ENCODE assay signal across 8 mouse cellular contexts in genomic region chr3:102715066-102715584, GRCm38 (mm10). TPM values are rescaled to one million over a fixed set of nuclear protein-coding genes. Genes with fewer than 3 reads are reported as not detected.
DNase-seq lines count a peak whose midpoint lies in the region; ATAC-seq and TF ChIP-seq lines count a peak whose summit lies in the region.

No protein-coding gene starts in this region.

- H3K4me2 ChIP-seq in heart, embryonic 14.5 days (ENCODE audit: low read length) = peak overlapping the region; percentile 61
- peak overlapping the region; percentile 49 for H3K4me2 ChIP-seq in liver, embryonic 16.5 days (ENCODE audit: low read depth, low read length)
- H3K4me2 ChIP-seq in neural tube, embryonic 12.5 days (replicated peaks) = 0 out of 2 replicates have a peak overlapping the region, but pooled peaks have one; percentile 9
- H3K4me2 ChIP-seq in stomach, postnatal 0 days (replicated peaks; ENCODE audit: low read depth) = peak overlapping the region; percentile 52

- H3K9ac ChIP-seq in heart, embryonic 14.5 days (ENCODE audit: low read length) = peak overlapping the region; percentile 38
- no peak overlapping the region for H3K9ac ChIP-seq in liver, embryonic 16.5 days (ENCODE audit: low read depth, low read length)
- no peak overlapping the region for H3K9ac ChIP-seq in neural tube, embryonic 12.5 days
- peak overlapping the region; percentile 48 for H3K9ac ChIP-seq in stomach, postnatal 0 days (ENCODE audit: low read length)

- peak overlapping the region; percentile 81; the same call in 1 of the 2 replicates for H3K27ac ChIP-seq in brown adipose tissue, adult 24 weeks (replicated peaks; ENCODE audit: low read depth, low read length)
- H3K27ac ChIP-seq in heart, embryonic 14.5 days (replicated peaks in 1 of 2; ENCODE audit: control insufficient read depth in 1 of 2, insufficient read depth in 1 of 2, low read depth in 2 of 2, low read length in 2 of 2) = peak overlapping the region in 1 of 2 experiments; percentile 77; a peak in 3 of 4 replicates
- peak overlapping the region; percentile 42; the same call in 1 of the 2 replicates for H3K27ac ChIP-seq in liver, embryonic 16.5 days (ENCODE audit: low read length)
- H3K27ac ChIP-seq in neural tube, embryonic 12.5 days = no peak overlapping the region
- peak overlapping the region; percentile 67; the same call in 1 of the 2 replicates for H3K27ac ChIP-seq in stomach, postnatal 0 days (replicated peaks)

- no peak for TF ChIP-seq EP300 in stomach, postnatal 0 days (optimal IDR thresholded peaks at IDR 0.05)

- TF ChIP-seq CTCF in stomach, postnatal 0 days (IDR thresholded peaks at IDR 0.05; ENCODE audit: low read depth) = peak; percentile 98

- WGBS in heart, embryonic 14.5 days = 17% methylated on average over 11 of the region's 11 CpGs
- WGBS in liver, embryonic 16.5 days (ENCODE audit: insufficient replicate concordance) = 4% methylated on average over 11 of the region's 11 CpGs
- 47% methylated on average over 11 of the region's 11 CpGs for WGBS in neural tube, embryonic 12.5 days
- WGBS in stomach, postnatal 0 days = 14% methylated on average over 11 of the region's 11 CpGs

- H3K4me1 ChIP-seq in brown adipose tissue, adult 24 weeks (ENCODE audit: control insufficient read depth, insufficient read depth, insufficient read length, low read length) = no peaks in the 10 kb centered on the region
- H3K4me1 ChIP-seq in heart, embryonic 14.5 days (ENCODE audit: control insufficient read depth in 2 of 2, insufficient read depth in 2 of 2, low read length in 2 of 2) = peaks cover 0 to 6% of the 10 kb centered on the region in 2 experiments; a peak in 2 of 4 replicates
- no peaks in the 10 kb centered on the region for H3K4me1 ChIP-seq in liver, embryonic 16.5 days (ENCODE audit: control insufficient read depth, low read depth, low read length)
- no peaks in the 10 kb centered on the region for H3K4me1 ChIP-seq in neural tube, embryonic 12.5 days
- no peaks in the 10 kb centered on the region for H3K4me1 ChIP-seq in stomach, postnatal 0 days (replicated peaks; ENCODE audit: control insufficient read depth, insufficient read depth)

- no peaks in the 10 kb centered on the region for H3K9me3 ChIP-seq in heart, embryonic 14.5 days (ENCODE audit: control insufficient read depth, low read length)
- H3K9me3 ChIP-seq in liver, embryonic 16.5 days (replicated peaks; ENCODE audit: control insufficient read depth, low read length) = no peaks in the 10 kb centered on the region
- H3K9me3 ChIP-seq in neural tube, embryonic 12.5 days = no peaks in the 10 kb centered on the region
- no peaks in the 10 kb centered on the region for H3K9me3 ChIP-seq in stomach, postnatal 0 days (ENCODE audit: control insufficient read depth, low read length)

- H3K36me3 ChIP-seq in heart, embryonic 14.5 days (ENCODE audit: control insufficient read depth, insufficient read depth, low read length) = no peaks in the 10 kb centered on the region
- H3K36me3 ChIP-seq in liver, embryonic 16.5 days (ENCODE audit: control insufficient read depth, insufficient read depth) = no peaks in the 10 kb centered on the region
- no peaks in the 10 kb centered on the region for H3K36me3 ChIP-seq in neural tube, embryonic 12.5 days
- no peaks in the 10 kb centered on the region for H3K36me3 ChIP-seq in stomach, postnatal 0 days (ENCODE audit: control insufficient read depth, insufficient read depth, low read length)

- no peaks in the 10 kb centered on the region for H3K27me3 ChIP-seq in heart, embryonic 14.5 days (ENCODE audit: control insufficient read depth, insufficient read depth, low read length)
- no peaks in the 10 kb centered on the region; the same call in 1 of the 2 replicates for H3K27me3 ChIP-seq in liver, embryonic 16.5 days (ENCODE audit: control insufficient read depth, insufficient read depth, low read depth, low read length)
- 0 out of 2 replicates have a peak, but pooled peaks cover 3% of the 10 kb centered on the region for H3K27me3 ChIP-seq in neural tube, embryonic 12.5 days (replicated peaks)
- no peaks in the 10 kb centered on the region for H3K27me3 ChIP-seq in stomach, postnatal 0 days (ENCODE audit: control insufficient read depth, insufficient read depth, low read length)

- DNase-seq in CD8-positive naive resting alpha-beta T cell, adult 2 months (ENCODE audit: low read depth in 2 of 2, low spot score in 2 of 2) = peak; percentile 78 to 84
- peak; percentile 73 to 90 for DNase-seq in kidney, postnatal 25 days
- DNase-seq in stomach, postnatal 0 days (ENCODE audit: low spot score) = peak; percentile 81

- peak; percentile 68 for ATAC-seq in erythroid progenitor cell, adult 5-6 weeks (replicated peaks; ENCODE audit: low FRiP score, poor library complexity, severe bottlenecking)
- ATAC-seq in heart, embryonic 14.5 days (ENCODE audit: insufficient number of reproducible peaks, insufficient read depth, low FRiP score, low read depth) = no peak
- peak; percentile 64 for ATAC-seq in liver, embryonic 16.5 days (ENCODE audit: low read depth)
- peak; percentile 58; the same call in 1 of the 2 replicates for ATAC-seq in neural tube, embryonic 12.5 days (ENCODE audit: low FRiP score, low read depth)
- ATAC-seq in stomach, postnatal 0 days (ENCODE audit: low FRiP score, low TSS enrichment) = peak; percentile 90

- H3K4me3 ChIP-seq in brown adipose tissue, adult 24 weeks (ENCODE audit: insufficient read depth, low read depth, low read length) = peak overlapping the region; percentile 58
- H3K4me3 ChIP-seq in heart, embryonic 14.5 days (ENCODE audit: control insufficient read depth in 1 of 2, insufficient read depth in 1 of 2, low read depth in 1 of 2, low read length in 2 of 2) = peak overlapping the region; percentile 22 to 42
- H3K4me3 ChIP-seq in liver, embryonic 16.5 days (ENCODE audit: low read depth, low read length) = peak overlapping the region; percentile 37
- H3K4me3 ChIP-seq in neural tube, embryonic 12.5 days = no peak overlapping the region
- H3K4me3 ChIP-seq in stomach, postnatal 0 days (ENCODE audit: low read depth, low read length) = peak overlapping the region; percentile 29

RNA-seq across cellular contexts. Expression of gene Tspan2, which starts 19.2 kb away (rescaled TPM):
- polyA plus RNA-seq in brown adipose tissue, adult 24 weeks (2012; ENCODE audit: insufficient read depth, insufficient read length, missing spikeins) = 3.5 and 4.5 TPM in 2 replicates
- total RNA-seq in erythroid progenitor cell, adult 5-6 weeks (2015; ENCODE audit: low replicate concordance) = 1.8 and 5.9 TPM in 2 replicates
- 2.3 and 3.5 TPM in 2 replicates for total RNA-seq in erythroid progenitor cell, adult 5-6 weeks (2017; ENCODE audit: low replicate concordance)
- 31.3 and 34.8 TPM in 2 replicates for polyA plus RNA-seq in heart, embryonic 14.5 days (2014; fragmentation: Nextera tagmentation; extraction: Ambion mirVana)
- polyA plus RNA-seq in liver, embryonic 16.5 days (2015; fragmentation: Nextera tagmentation; extraction: Ambion mirVana) = 2.1 and 2.5 TPM in 2 replicates
- polyA plus RNA-seq in neural tube, embryonic 12.5 days (2016; fragmentation: Nextera tagmentation; extraction: Ambion mirVana) = 9.0 and 10.3 TPM in 2 replicates
- polyA plus RNA-seq in stomach, postnatal 0 days (2015; fragmentation: Nextera tagmentation; extraction: Ambion mirVana) = 20.7 and 21.3 TPM in 2 replicates

Comparison
In these comparisons a context has a peak if more than half of its experiments do, and no peak if none do; other contexts are left out.
1. H3K4me2 ChIP-seq: peak in every context shown above with its lines; median percentile 61 in heart, embryonic 14.5 days; 52 in stomach, postnatal 0 days; 49 in liver, embryonic 16.5 days; 9 in neural tube, embryonic 12.5 days.
2. H3K9ac ChIP-seq: peak in heart, embryonic 14.5 days (single experiment) and stomach, postnatal 0 days (single experiment); none in liver, embryonic 16.5 days (single experiment) and neural tube, embryonic 12.5 days (single experiment).
3. Peak in every context shown above with its lines, with median percentiles within 50 percentile points of each other: DNase-seq.